Mouse (Mus musculus) layer of hippocampus, adult 9-11 months (tissue): ENCODE data around the gene Zup1.
"Not testable (repeated sequence)": the region's sequence is repeated elsewhere in the genome, so short reads cannot be mapped to it uniquely, and the experiment has no call there.

Experiments
- DNase-seq: peaks from one replicate; pipeline ENCODE4 v3.0.0; 2022

Gene Zup1

DNA sequence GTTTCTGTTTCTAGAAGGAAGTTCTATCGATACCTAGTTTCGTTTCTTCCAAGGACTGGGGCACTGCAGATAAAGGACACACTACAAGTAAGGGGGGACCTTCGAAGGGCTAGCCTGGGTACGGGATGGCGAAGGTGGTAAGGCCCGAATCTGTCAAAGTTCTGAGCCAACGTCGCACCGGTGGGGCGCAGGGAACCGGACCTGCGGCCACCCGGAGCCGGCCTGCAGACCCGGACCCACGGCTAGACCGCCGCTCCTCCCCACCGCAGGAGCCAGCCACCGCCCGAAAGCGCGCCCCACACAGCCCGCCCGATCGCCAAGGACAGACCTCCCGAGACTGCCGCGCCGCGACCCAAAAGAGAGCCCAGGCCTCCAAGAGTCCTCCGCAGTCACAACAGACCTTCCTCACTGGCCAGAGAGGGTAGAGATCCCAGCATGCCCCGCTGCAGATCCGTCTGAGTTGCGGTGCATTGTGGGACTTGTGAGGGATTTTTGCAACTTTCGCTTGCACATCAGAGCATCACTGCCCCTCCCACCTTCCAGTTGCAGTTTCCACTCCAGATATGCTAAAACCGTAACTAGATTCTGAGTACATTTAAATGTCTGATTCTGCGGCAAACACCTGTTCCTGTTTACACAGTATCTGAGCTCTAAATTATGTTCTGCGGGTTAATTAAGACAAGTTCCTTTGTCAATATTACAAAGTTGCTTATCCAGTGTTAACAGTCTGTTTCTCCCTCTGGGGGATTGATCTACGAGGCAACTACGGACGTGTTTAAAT lies at the start of gene Zup1:
Zup1 (minus strand) TSS at position 467 of the 781 bp plus-strand sequence.
- peak; percentile 83 for DNase-seq

DNA sequence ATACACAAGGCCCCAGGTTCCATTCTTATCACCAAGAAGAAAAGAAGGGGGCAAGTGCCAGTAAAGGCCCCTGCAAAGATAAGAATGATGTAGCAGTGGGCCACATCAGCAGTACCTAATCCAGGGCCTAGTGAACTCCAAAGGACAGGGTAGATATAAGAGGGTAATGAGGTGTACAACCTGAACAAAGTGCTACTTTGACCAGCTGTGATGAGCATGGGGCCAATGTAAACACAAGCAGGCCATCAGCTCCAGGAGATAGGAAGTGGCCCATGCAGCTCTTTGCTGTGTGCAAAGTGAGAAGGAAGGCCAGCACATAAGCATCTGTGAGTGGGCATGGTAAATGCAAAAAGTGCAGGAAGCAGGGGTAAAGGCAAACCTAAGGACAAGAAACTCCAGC lies 47.3 kb upstream of the Zup1 start:
- DNase-seq: no peak

DNA sequence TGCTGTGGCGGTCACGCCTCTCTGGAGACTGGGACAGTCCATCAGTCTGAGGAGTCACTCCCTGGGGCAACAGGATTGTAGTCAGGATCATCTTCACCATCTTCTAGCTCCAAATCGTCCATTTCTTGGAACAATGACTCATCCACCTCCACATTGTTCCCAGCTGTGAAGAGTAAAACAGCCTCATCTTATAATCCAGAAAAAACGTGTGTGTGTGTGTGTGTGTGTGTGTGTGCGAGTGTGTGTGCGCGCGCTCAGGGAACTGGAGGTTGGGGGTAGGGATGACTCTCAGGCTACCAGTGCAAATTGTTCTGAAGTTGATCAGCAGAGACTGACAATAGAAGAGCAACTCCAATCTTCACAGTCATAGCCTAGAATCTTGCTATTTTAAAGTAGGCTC lies 45.6 kb upstream of the Zup1 start:
- not testable (repeated sequence) for DNase-seq

DNA sequence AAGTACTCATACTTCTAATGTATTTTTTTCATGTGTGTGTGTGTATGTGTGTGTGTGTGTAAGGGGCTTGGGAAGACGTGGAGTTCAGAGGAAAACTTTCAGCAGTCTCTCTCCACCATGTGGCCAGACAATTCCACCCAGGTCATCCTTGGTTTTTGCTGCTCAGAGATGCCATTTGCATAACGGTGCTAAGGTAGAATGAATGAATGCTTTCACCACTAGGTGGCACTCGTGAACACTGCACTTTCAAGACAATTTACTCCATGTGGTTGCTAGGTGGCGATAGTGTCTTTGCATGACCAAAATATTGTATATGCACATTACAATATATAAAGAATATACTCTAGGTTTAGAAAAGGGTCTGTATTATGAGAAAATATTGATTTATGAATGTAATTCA lies 35.7 kb upstream of the Zup1 start:
- peak; percentile 57 for DNase-seq

DNA sequence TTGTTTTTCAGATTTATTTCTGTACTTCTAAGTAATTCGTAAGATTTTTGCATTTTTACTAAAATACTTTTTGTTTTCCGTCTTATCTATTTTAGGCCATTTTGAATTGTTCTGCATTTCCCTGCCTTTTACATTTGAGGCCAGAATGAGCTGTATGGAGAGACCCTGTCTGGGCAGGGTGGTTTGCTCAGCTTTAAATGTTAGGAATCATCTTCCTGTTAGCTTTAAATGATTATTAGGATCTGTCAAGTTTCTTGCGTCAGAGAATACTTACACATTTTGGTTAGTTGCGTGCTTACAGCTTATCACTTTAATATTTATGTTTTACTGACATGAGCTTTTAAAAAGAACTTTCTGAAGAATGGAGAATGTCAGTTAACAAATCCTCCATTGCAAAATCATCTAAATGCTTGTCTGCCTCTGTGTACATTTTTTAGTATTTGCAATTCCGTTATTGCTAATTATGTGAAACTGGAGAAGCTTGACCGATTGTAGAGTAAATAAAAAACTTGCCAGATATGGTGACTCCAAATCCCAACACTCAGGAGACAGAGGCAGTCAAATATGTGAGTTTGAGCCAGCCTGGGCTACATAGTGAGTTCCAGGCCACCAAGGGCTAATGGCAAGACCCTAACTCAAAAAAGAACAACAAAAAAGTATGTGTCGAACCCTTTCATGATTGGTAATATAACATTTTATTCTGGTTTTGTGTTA lies 23.9 kb upstream of the Zup1 start:
- no peak for DNase-seq

DNA sequence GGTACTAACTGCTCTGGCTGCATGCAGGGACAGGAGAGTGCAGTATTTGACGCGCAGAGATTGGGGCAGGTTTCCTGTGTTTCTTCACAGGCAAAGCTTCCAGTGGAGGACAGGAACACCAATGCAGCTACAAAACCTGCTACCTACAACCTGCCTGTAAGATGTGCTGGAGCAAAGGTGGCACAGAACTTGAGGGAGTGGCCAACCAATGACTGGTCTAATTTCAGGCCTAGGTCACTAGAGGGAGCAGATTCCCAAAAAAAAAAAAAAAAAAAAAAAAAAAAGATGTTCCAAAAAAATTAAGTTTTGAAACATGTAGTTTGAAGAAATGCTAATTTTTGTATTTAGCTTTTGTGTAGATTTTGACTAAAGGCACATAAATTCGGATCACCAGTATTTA lies 1.4 kb upstream of the Zup1 start:
- no peak for DNase-seq

DNA sequence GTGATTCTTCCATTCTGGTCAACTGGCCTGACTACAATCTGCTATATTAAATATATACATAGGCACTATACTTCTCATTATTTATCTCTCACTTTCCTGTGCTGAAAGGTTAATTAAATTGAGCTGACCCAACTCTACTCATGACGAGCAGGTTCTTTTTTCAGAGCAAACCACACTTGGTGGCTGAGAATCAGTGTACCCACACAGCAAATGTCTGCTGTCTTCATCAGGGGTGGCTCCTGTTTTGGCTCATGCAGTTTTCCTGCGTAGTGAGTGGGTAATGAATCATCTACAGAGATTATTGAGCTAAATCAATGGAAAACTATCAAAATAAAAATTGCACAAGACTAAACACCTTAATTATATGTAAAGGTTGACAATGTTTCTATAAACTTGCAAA lies 4.7 kb downstream of the Zup1 start:
- peak; percentile 24 for DNase-seq

DNA sequence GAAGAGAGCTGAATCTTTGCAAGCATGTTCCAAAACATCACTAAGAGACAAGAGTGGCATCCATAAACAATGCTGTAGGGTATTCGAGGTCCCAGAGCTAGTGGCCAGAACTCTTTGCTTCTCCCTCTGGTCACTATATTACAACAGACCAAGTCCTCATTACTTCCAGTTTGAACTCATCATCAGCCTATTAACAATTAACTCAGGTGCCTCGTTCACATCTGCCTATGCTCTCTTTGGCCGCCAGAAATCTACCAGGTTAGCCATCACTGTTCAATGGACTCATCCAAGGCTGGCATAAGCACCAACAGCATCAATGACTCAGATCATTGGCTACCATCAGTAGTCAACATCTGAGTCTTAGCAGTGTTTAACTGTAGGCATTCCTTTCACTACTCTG lies 5.7 kb downstream of the Zup1 start:
- DNase-seq: no peak

DNA sequence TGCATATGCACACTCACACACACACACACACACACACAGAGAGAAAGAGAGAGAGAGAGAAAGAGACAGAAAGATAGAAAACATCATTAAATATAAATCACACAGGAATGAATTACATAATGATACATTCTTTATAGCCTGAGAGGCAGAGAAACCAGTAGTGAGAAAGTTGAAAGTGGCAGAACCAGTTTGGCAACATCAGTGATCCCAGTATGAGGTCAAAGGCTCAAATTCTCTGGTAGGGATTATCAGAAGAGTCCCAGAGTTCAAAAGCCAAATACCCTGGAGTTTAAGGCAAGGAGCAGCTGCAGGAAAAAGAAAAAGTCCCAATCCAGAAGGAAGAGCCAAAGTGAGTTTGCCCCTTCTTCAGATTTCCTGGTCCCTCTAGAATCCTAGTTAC lies 10.4 kb downstream of the Zup1 start:
- no peak for DNase-seq

DNA sequence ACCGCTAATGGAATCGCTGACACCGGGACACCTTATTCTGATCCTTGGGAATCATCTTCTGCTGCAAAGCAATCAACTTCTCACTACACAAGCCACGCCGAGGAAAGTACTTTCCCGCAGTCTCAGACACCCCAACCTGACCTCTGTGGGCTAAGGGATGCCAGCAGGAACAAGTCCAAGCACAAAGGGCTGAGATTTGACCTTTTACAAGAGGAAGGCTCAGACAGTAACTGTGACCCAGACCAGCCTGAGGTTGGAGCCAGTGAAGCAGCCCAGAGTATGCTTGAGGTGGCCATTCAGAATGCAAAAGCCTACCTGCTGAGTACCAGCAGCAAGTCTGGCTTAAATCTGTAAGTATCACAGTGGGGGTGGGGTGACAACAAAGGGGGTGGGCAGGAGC lies 45.6 kb downstream of the Zup1 start:
- DNase-seq: no peak

DNA sequence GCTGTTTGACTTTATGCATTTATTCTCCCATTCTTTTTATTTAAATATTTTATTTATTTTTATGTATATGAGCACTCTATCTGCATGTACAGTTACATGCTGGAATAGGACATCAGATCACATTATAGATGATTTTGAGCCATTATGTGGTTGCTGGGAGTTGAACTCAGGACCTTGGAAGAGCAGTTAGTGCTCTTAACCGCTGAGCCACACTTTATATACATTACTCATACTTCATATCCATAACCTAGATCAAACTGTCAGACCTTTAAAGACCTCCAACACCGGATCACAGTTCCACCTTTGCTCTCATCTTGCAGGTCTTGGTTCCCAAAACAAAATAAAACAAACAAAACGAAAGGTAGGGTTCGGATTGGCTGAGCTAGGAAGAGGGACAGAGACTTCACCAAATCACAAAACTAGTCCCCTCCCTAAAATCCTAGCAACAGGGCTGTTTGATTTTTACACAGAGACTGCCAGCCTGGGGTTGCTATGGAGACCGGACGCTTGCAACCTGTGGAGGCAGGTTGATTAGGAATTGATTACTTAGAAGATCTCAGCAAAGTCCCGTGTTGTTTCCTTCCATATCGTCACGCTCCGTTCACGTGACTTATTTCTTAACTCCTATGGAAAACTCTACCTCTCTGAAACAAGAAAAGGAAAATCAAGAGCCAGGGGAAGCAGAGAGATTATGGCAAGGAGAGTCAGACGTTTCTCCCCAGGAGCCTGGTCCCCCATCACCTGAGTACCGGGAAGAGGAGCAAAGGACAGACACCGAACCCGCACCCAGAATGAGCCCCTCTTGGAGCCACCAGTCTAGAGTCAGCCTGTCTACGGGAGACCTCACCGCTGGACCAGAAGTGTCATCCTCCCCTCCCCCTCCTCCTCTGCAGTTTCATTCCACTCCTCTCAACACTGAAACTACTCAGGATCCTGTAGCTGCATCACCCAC lies 46.3 kb downstream of the Zup1 start, which contains the start of gene Rsph4a:
Rsph4a (plus strand) TSS at position 582 of the 952 bp plus-strand sequence.
- DNase-seq: peak; percentile 72

DNA sequence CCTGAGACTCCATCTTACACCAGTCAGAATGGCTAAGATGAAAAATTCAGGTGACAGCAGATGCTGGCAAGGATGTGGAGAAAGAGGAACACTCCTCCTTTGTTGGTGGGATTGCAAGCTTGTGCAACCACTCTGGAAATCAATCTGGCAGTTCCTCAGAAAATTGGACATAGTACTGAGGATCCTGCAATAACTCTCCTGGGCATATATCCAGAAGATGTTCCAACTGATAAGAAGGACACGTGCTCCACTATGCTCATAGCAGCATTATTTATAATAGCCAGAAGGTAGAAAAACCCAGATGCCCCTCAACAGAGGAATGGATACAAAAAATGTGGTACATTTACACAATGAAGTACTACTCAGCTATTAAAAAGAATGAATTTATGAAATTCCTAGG lies 49.5 kb downstream of the Zup1 start:
- DNase-seq: not testable (repeated sequence)

DNA sequence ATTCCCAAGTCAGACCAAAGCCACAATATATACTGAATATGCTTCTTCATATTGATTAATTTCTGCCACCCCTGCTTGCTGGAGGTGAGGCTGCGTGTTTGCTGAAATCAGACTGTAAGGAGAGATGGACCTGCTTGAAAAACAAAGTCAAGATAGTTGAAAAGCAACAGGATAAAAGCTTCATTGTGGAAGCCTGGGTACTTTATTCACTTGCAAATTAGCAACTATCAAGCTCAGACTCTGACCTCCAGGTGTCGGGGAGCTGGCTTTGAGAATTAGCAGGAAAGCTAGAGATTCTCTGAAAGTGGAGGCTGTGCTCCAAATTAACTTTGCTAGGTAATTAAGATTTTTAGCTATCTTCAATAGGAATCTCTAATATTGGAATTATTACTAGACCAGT lies 68.7 kb downstream of the Zup1 start:
- not testable (repeated sequence) for DNase-seq

DNA sequence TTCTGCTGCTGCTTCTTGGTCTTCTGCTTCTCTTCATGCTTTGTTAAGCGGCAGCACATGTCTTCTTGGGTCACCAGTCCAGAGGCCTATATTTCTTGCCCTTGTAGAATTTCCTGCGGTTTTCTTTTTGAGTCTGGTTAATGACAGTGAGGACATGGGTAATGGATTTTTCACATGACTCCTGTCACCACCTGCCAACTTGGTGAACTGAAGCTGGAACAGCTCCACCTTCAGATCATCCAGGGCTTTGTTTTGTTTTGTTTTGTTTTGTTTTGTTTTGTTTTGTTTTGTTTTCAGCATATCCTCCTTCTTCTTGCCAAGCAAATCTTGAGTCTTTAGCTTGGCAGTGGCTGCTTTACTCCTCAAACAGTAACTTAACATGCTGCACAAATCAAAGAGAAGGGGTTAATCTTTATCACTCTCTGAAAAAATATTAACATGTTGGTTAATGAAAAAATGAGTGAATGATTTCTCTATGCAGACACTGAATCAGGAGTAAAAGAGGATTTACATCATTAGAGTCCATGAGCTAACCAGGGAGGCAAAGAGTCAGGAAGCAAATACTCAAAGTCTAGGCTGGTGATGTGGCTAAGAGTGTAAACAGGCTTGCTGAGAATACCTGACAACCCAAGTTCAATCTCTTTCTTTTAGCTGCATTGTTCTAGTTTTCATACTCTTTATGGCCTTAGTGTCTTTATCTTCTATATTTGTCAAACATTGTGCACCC lies 78.2 kb downstream of the Zup1 start:
- DNase-seq: no peak

DNA sequence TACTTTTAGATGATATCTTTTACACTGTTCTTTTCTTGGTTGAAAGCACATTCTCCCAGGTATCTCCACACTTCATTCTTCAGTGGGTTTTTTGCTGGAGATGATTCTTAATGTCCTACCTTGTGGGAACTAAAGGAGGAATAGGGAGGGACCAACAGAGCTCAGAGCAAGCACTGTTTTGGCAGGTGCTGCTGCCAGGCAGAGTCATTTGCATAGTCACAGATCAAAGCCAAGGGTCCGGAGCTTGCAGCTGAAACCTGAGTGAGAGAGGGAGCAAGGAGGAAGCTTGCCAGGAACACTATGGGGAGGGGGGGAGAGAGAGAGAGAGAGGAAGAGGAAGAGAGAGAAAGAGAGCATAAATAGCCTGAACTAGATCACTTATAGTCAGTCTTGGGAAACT lies 80.6 kb downstream of the Zup1 start:
- no peak for DNase-seq
